Mouse (Mus musculus): ENCODE data around the gene Ccser1.

- TF ChIP-seq POLR2A (IDR thresholded peaks at IDR 0.05; ENCODE audit: borderline replicate concordance, low read depth, low read length) (no peak), CTCF (IDR thresholded peaks at IDR 0.05; ENCODE audit: low read depth, low read length) (no peak)
Observed at GRCm38 (mm10) chr6:61931622-61932021, 751.5 kb downstream of the Ccser1 start.

Data from bone marrow macrophage, adult 2 months (primary cell).